Mouse (Mus musculus): ENCODE data around the gene AI837181. TPM values are rescaled to one million over a fixed set of nuclear protein-coding genes. Genes with fewer than 3 reads are reported as not detected.

The AI837181 gene
- polyA plus RNA-seq, 1 experiment = 76.3 TPM

GRCm38 (mm10) chr19:5455568-5455967 is 30.6 kb downstream of the AI837181 start:
- H3K27ac ChIP-seq (ENCODE audit: insufficient read depth, low read depth, low read length) = no peak overlapping the region

DNA sequence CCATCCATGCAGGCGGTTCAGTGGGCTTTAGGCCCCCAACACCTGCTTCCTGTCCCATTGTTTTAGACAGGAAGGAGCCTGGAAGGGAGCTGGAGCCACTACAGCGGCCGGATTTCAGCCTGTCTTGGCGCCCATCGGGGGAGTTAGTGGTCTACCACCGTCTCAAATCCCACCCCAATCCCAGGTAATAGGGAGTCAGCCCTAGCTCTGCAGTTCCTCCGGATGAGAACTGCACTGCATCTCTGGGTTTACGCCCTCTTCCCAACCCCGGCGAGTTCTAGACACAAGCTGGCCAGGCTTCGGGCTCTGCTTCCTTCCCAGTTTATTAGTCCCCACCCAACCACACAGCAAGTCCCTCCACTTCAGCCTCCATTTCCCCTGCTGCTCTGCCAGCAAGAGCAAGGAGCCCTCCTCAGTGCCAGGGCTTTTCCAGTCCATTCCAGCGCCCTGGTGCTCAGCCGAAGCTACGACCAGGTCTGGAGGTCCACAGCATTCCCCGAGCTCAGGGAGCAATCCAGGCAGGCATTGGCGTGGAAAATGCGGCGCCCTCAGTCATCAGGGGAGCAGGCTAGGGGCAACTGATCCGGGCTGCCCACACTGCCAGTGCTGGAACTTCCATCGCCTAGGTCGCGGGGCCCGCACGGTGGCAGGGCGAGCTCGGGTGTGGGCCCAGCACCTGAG is 31.4 kb downstream of the AI837181 start:
- TF ChIP-seq CTCF (IDR thresholded peaks at IDR 0.05; ENCODE audit: extremely low read depth, insufficient read length, insufficient replicate concordance, low read depth, low read length) (no peak), POLR2A (IDR thresholded peaks at IDR 0.05; ENCODE audit: low read depth, low read length) (no peak)
- WGBS = 8% methylated on average over 26 of the region's 26 CpGs

More at GRCm38 (mm10) chr19:5455568-5455967, 30.6 kb downstream of the AI837181 start:
- TF ChIP-seq CTCF (IDR thresholded peaks at IDR 0.05; ENCODE audit: extremely low read depth, insufficient read length, insufficient replicate concordance, low read depth, low read length) = no peak
- no peak for TF ChIP-seq POLR2A (IDR thresholded peaks at IDR 0.05; ENCODE audit: low read depth, low read length)
- Histone ChIP-seq H3K36me3 (ENCODE audit: control insufficient read depth, insufficient read depth, low read length) (no peaks in the 10 kb centered on the region), H3K4me1 (ENCODE audit: control insufficient read depth, insufficient read depth, insufficient read length, low read length) (peaks cover 10% of the 10 kb centered on the region), H3K27me3 (ENCODE audit: control insufficient read depth, insufficient read depth, low read length) (no peaks in the 10 kb centered on the region), H3K4me3 (ENCODE audit: low read depth, low read length) (peak overlapping the region; percentile 28)
- WGBS = 80% methylated on average over 8 of the region's 8 CpGs

GRCm38 (mm10) chr19:5456922-5457745 is 32.2 kb downstream of the AI837181 start:
- TF ChIP-seq POLR2A (IDR thresholded peaks at IDR 0.05; ENCODE audit: low read depth, low read length) = peak; percentile 86
- TF ChIP-seq CTCF (IDR thresholded peaks at IDR 0.05; ENCODE audit: extremely low read depth, insufficient read length, insufficient replicate concordance, low read depth, low read length) = 0 out of 2 replicates have a peak, but pooled peaks have one; percentile 3
- Histone ChIP-seq H3K4me1 (ENCODE audit: control insufficient read depth, insufficient read depth, insufficient read length, low read length) (peaks cover 12% of the 10 kb centered on the region), H3K36me3 (ENCODE audit: control insufficient read depth, insufficient read depth, low read length) (no peaks in the 10 kb centered on the region), H3K27ac (ENCODE audit: insufficient read depth, low read depth, low read length) (peak overlapping the region; percentile 76), H3K4me3 (ENCODE audit: low read depth, low read length) (peak overlapping the region; percentile 86), H3K27me3 (ENCODE audit: control insufficient read depth, insufficient read depth, low read length) (no peaks in the 10 kb centered on the region)
- WGBS = under 1% methylated on average over 70 of the region's 70 CpGs

More for the DNA sequence above, 31.4 kb downstream of the AI837181 start:
- H3K4me3 ChIP-seq (ENCODE audit: low read depth, low read length) = peak overlapping the region; percentile 86
- no peaks in the 10 kb centered on the region for H3K36me3 ChIP-seq (ENCODE audit: control insufficient read depth, insufficient read depth, low read length)
- peaks cover 12% of the 10 kb centered on the region for H3K4me1 ChIP-seq (ENCODE audit: control insufficient read depth, insufficient read depth, insufficient read length, low read length)
- H3K27ac ChIP-seq (ENCODE audit: insufficient read depth, low read depth, low read length) = peak overlapping the region; percentile 76
- H3K27me3 ChIP-seq (ENCODE audit: control insufficient read depth, insufficient read depth, low read length) = no peaks in the 10 kb centered on the region

GRCm38 (mm10) chr19:5457746-5458442 is 33.0 kb downstream of the AI837181 start, which contains the start of gene Ccdc85b:
TSS of gene Ccdc85b (minus strand) at chr19:5457894.
- TF ChIP-seq POLR2A (IDR thresholded peaks at IDR 0.05; ENCODE audit: low read depth, low read length) = no peak
- TF ChIP-seq CTCF (IDR thresholded peaks at IDR 0.05; ENCODE audit: extremely low read depth, insufficient read length, insufficient replicate concordance, low read depth, low read length) = no peak
- peaks cover 12% of the 10 kb centered on the region for H3K4me1 ChIP-seq (ENCODE audit: control insufficient read depth, insufficient read depth, insufficient read length, low read length)
- WGBS = 12% methylated on average over 14 of the region's 14 CpGs

GRCm38 (mm10) chr19:5459019-5459418 is 34.1 kb downstream of the AI837181 start:
- TF ChIP-seq CTCF (IDR thresholded peaks at IDR 0.05; ENCODE audit: extremely low read depth, insufficient read length, insufficient replicate concordance, low read depth, low read length) (no peak), POLR2A (IDR thresholded peaks at IDR 0.05; ENCODE audit: low read depth, low read length) (no peak)
- Histone ChIP-seq H3K36me3 (ENCODE audit: control insufficient read depth, insufficient read depth, low read length) (peaks cover 15% of the 10 kb centered on the region), H3K4me1 (ENCODE audit: control insufficient read depth, insufficient read depth, insufficient read length, low read length) (peaks cover 12% of the 10 kb centered on the region), H3K27ac (ENCODE audit: insufficient read depth, low read depth, low read length) (no peak overlapping the region), H3K27me3 (ENCODE audit: control insufficient read depth, insufficient read depth, low read length) (no peaks in the 10 kb centered on the region), H3K4me3 (ENCODE audit: low read depth, low read length) (no peak overlapping the region)
- WGBS = 53% methylated on average over 7 of the region's 7 CpGs

More at GRCm38 (mm10) chr19:5457746-5458442, 33.0 kb downstream of the AI837181 start, which contains the start of gene Ccdc85b:
- Histone ChIP-seq H3K27me3 (ENCODE audit: control insufficient read depth, insufficient read depth, low read length) (no peaks in the 10 kb centered on the region), H3K36me3 (ENCODE audit: control insufficient read depth, insufficient read depth, low read length) (peaks cover 5% of the 10 kb centered on the region), H3K27ac (ENCODE audit: insufficient read depth, low read depth, low read length) (peak within 1 kb of the TSS; percentile 76), H3K4me3 (ENCODE audit: low read depth, low read length) (peak within 1 kb of the TSS; percentile 86)

GRCm38 (mm10) chr19:5459896-5460295 is 35.0 kb downstream of the AI837181 start:
- 25% methylated on average over 3 of the region's 3 CpGs for WGBS
- Histone ChIP-seq H3K36me3 (ENCODE audit: control insufficient read depth, insufficient read depth, low read length) (peaks cover 23% of the 10 kb centered on the region), H3K27ac (ENCODE audit: insufficient read depth, low read depth, low read length) (no peak overlapping the region), H3K27me3 (ENCODE audit: control insufficient read depth, insufficient read depth, low read length) (no peaks in the 10 kb centered on the region), H3K4me3 (ENCODE audit: low read depth, low read length) (no peak overlapping the region), H3K4me1 (ENCODE audit: control insufficient read depth, insufficient read depth, insufficient read length, low read length) (peaks cover 12% of the 10 kb centered on the region)
- TF ChIP-seq CTCF (IDR thresholded peaks at IDR 0.05; ENCODE audit: extremely low read depth, insufficient read length, insufficient replicate concordance, low read depth, low read length) (no peak), POLR2A (IDR thresholded peaks at IDR 0.05; ENCODE audit: low read depth, low read length) (no peak)
